Mouse (Mus musculus) limb, embryonic 10.5 days (tissue): ENCODE results near the gene Diaph3. TPM values are rescaled to one million over a fixed set of nuclear protein-coding genes. Genes with fewer than 3 reads are reported as not detected.
"Not testable (repeated sequence)": the region's sequence is repeated elsewhere in the genome, so short reads cannot be mapped to it uniquely, and the experiment has no call there.

ENCODE experiments used
- DNase-seq: peaks from one replicate; pipeline ENCODE4 v3.0.0-alpha.2; 2017; ENCODE audit warnings: low spot score
- H3K27ac ChIP-seq: fragments of 300-500 bp; sonication (generic); 2 replicates; pipeline ENCODE4 v1.5.1; 2016; ENCODE audit warnings: mild to moderate bottlenecking
- H3K27me3 ChIP-seq: fragments of 300-500 bp; sonication (generic); 2 replicates; pipeline ENCODE4 v1.6.1; 2016; ENCODE audit warnings: low read depth, mild to moderate bottlenecking; ENCODE audit not compliant: poor library complexity, severe bottlenecking
- H3K36me3 ChIP-seq: fragments of 300-500 bp; sonication (generic); 2 replicates; pipeline ENCODE4 v1.6.1; 2016; ENCODE audit warnings: mild to moderate bottlenecking, moderate library complexity
- H3K4me1 ChIP-seq: fragments of 300-500 bp; sonication (generic); 2 replicates; pipeline ENCODE4 v1.6.1; 2016
- H3K4me3 ChIP-seq: fragments of 300-500 bp; sonication (generic); 2 replicates; pipeline ENCODE4 v1.5.1; 2016; ENCODE audit warnings: mild to moderate bottlenecking, moderate library complexity
- H3K9me3 ChIP-seq: fragments of 300-500 bp; sonication (generic); replicated peaks from 2 replicates; pipeline ENCODE4 v1.6.1; 2016; ENCODE audit warnings: mild to moderate bottlenecking
- WGBS: fragments of 180-500 bp; shearing (Covaris S2); methylation state at CpG from one replicate; pipeline ENCODE4 v1.1.7; 2016; 5-methylcytosine and 5-hydroxymethylcytosine counted together
- polyA plus RNA-seq: library from polyadenylated mRNA; unstranded; fragments of >200 nt; fragmentation: Nextera tagmentation; extraction: Ambion mirVana; gene quantifications from 2 replicates; pipeline ENCODE4 v1.2.1, GENCODE M21; 2016

The Diaph3 gene
- polyA plus RNA-seq, 1 experiment from 2014 or later: 12.6 TPM

GRCm38 (mm10) chr14:87121868-87122267 lies 19.2 kb downstream of the Diaph3 start:
- H3K9me3 ChIP-seq: no peaks in the 10 kb centered on the region
- H3K4me1 ChIP-seq: 0 out of 2 replicates have a peak, but pooled peaks cover 2% of the 10 kb centered on the region
- 0 out of 2 replicates have a peak, but pooled peaks cover 5% of the 10 kb centered on the region for H3K36me3 ChIP-seq
- no peaks in the 10 kb centered on the region for H3K27me3 ChIP-seq
- WGBS: 73% methylated on average over 6 of the region's 6 CpGs
- H3K27ac ChIP-seq: no peak overlapping the region
- no peak overlapping the region for H3K4me3 ChIP-seq
- no peak for DNase-seq

GRCm38 (mm10) chr14:87110634-87111033 lies 30.4 kb downstream of the Diaph3 start:
- H3K4me1 ChIP-seq: peaks cover 15% of the 10 kb centered on the region
- 14% methylated on average over 2 of the region's 2 CpGs for WGBS
- DNase-seq: no peak
- no peak overlapping the region for H3K27ac ChIP-seq
- no peaks in the 10 kb centered on the region for H3K36me3 ChIP-seq
- no peaks in the 10 kb centered on the region for H3K27me3 ChIP-seq
- no peak overlapping the region for H3K4me3 ChIP-seq
- H3K9me3 ChIP-seq: no peaks in the 10 kb centered on the region

- H3K27ac ChIP-seq: no peak overlapping the region
- no peak for DNase-seq
- no peaks in the 10 kb centered on the region for H3K4me1 ChIP-seq
- H3K4me3 ChIP-seq: no peak overlapping the region
- H3K9me3 ChIP-seq: no peaks in the 10 kb centered on the region
- no peaks in the 10 kb centered on the region for H3K36me3 ChIP-seq
- H3K27me3 ChIP-seq: no peaks in the 10 kb centered on the region
- WGBS: 73% methylated on average over 1 of the region's 1 CpGs
Measured at GRCm38 (mm10) chr14:87099380-87100088, 41.5 kb downstream of the Diaph3 start.

GRCm38 (mm10) chr14:87098093-87098492 lies 42.9 kb downstream of the Diaph3 start:
- H3K4me1 ChIP-seq: no peaks in the 10 kb centered on the region
- 87% methylated on average over 2 of the region's 2 CpGs for WGBS
- H3K27me3 ChIP-seq: no peaks in the 10 kb centered on the region
- no peak overlapping the region for H3K4me3 ChIP-seq
- no peak for DNase-seq
- no peaks in the 10 kb centered on the region for H3K36me3 ChIP-seq
- H3K27ac ChIP-seq: no peak overlapping the region
- no peaks in the 10 kb centered on the region for H3K9me3 ChIP-seq

- peaks cover 4% of the 10 kb centered on the region for H3K36me3 ChIP-seq
- no peak overlapping the region for H3K27ac ChIP-seq
- H3K4me1 ChIP-seq: no peaks in the 10 kb centered on the region
- WGBS: 96% methylated on average over 3 of the region's 3 CpGs
- H3K4me3 ChIP-seq: no peak overlapping the region
- no peak for DNase-seq
- H3K27me3 ChIP-seq: no peaks in the 10 kb centered on the region
- no peaks in the 10 kb centered on the region for H3K9me3 ChIP-seq
Measured at GRCm38 (mm10) chr14:87091522-87091921, 49.5 kb downstream of the Diaph3 start.

- Histone ChIP-seq H3K4me1 (no peaks in the 10 kb centered on the region), H3K9me3 (no peaks in the 10 kb centered on the region), H3K36me3 (peaks cover 4% of the 10 kb centered on the region), H3K4me3 (no peak overlapping the region), H3K27ac (no peak overlapping the region), H3K27me3 (no peaks in the 10 kb centered on the region)
- 90% methylated on average over 5 of the region's 5 CpGs for WGBS
- DNase-seq: no peak
Measured at GRCm38 (mm10) chr14:87091108-87091507, 49.9 kb downstream of the Diaph3 start.

- H3K27ac ChIP-seq: no peak overlapping the region
- peaks cover 4% of the 10 kb centered on the region for H3K36me3 ChIP-seq
- H3K9me3 ChIP-seq: no peaks in the 10 kb centered on the region
- no peaks in the 10 kb centered on the region for H3K4me1 ChIP-seq
- H3K4me3 ChIP-seq: no peak overlapping the region
- DNase-seq: no peak
- 94% methylated on average over 4 of the region's 4 CpGs for WGBS
- no peaks in the 10 kb centered on the region for H3K27me3 ChIP-seq
Measured at GRCm38 (mm10) chr14:87088928-87089327, 52.1 kb downstream of the Diaph3 start.

GRCm38 (mm10) chr14:87088456-87088855 lies 52.6 kb downstream of the Diaph3 start:
- H3K27ac ChIP-seq: no peak overlapping the region
- WGBS: 90% methylated on average over 5 of the region's 5 CpGs
- no peaks in the 10 kb centered on the region for H3K9me3 ChIP-seq
- no peaks in the 10 kb centered on the region for H3K4me1 ChIP-seq
- H3K27me3 ChIP-seq: no peaks in the 10 kb centered on the region
- no peak for DNase-seq
- H3K36me3 ChIP-seq: peaks cover 4% of the 10 kb centered on the region
- no peak overlapping the region for H3K4me3 ChIP-seq

- H3K4me1 ChIP-seq: no peaks in the 10 kb centered on the region
- no peak overlapping the region for H3K4me3 ChIP-seq
- no peaks in the 10 kb centered on the region for H3K9me3 ChIP-seq
- DNase-seq: no peak
- H3K27me3 ChIP-seq: no peaks in the 10 kb centered on the region
- H3K27ac ChIP-seq: no peak overlapping the region
- H3K36me3 ChIP-seq: peaks cover 4% of the 10 kb centered on the region
- WGBS: 88% methylated on average over 1 of the region's 1 CpGs
Measured at GRCm38 (mm10) chr14:87087996-87088395, 53.0 kb downstream of the Diaph3 start.

- H3K4me3 ChIP-seq, H3K27me3 ChIP-seq, H3K27ac ChIP-seq, DNase-seq, H3K4me1 ChIP-seq, H3K36me3 ChIP-seq, H3K9me3 ChIP-seq: not testable (repeated sequence)
- 71% methylated on average over 8 of the region's 8 CpGs for WGBS
Measured at GRCm38 (mm10) chr14:87084906-87085305, 56.1 kb downstream of the Diaph3 start.

GRCm38 (mm10) chr14:87083911-87084310 lies 57.1 kb downstream of the Diaph3 start:
- Histone ChIP-seq H3K4me1 (no peaks in the 10 kb centered on the region), H3K9me3 (no peaks in the 10 kb centered on the region), H3K27ac (no peak overlapping the region), H3K27me3 (no peaks in the 10 kb centered on the region), H3K36me3 (peaks cover 4% of the 10 kb centered on the region), H3K4me3 (no peak overlapping the region)
- WGBS: 86% methylated on average over 6 of the region's 6 CpGs
- DNase-seq: no peak

GRCm38 (mm10) chr14:87079725-87080124 lies 61.3 kb downstream of the Diaph3 start:
- Histone ChIP-seq H3K4me1 (no peaks in the 10 kb centered on the region), H3K27ac (no peak overlapping the region), H3K4me3 (no peak overlapping the region), H3K36me3 (no peaks in the 10 kb centered on the region), H3K9me3 (no peaks in the 10 kb centered on the region), H3K27me3 (no peaks in the 10 kb centered on the region)
- DNase-seq: no peak
- WGBS: 81% methylated on average over 2 of the region's 2 CpGs

- DNase-seq: no peak
- Histone ChIP-seq H3K36me3 (peaks cover 7% of the 10 kb centered on the region), H3K27me3 (no peaks in the 10 kb centered on the region), H3K27ac (no peak overlapping the region), H3K4me1 (no peaks in the 10 kb centered on the region), H3K4me3 (no peak overlapping the region), H3K9me3 (no peaks in the 10 kb centered on the region)
- WGBS: 93% methylated on average over 2 of the region's 2 CpGs
Measured at GRCm38 (mm10) chr14:87075021-87075531, 66.0 kb downstream of the Diaph3 start.

GRCm38 (mm10) chr14:87064281-87064680 lies 76.8 kb downstream of the Diaph3 start:
- 95% methylated on average over 4 of the region's 4 CpGs for WGBS
- Histone ChIP-seq H3K9me3 (no peaks in the 10 kb centered on the region), H3K27ac (no peak overlapping the region), H3K36me3 (peaks cover 12% of the 10 kb centered on the region), H3K27me3 (no peaks in the 10 kb centered on the region), H3K4me3 (no peak overlapping the region), H3K4me1 (no peaks in the 10 kb centered on the region)
- DNase-seq: no peak
